Comparison of ENCODE assay signal across 1 mouse cellular context in the genomic region with DNA sequence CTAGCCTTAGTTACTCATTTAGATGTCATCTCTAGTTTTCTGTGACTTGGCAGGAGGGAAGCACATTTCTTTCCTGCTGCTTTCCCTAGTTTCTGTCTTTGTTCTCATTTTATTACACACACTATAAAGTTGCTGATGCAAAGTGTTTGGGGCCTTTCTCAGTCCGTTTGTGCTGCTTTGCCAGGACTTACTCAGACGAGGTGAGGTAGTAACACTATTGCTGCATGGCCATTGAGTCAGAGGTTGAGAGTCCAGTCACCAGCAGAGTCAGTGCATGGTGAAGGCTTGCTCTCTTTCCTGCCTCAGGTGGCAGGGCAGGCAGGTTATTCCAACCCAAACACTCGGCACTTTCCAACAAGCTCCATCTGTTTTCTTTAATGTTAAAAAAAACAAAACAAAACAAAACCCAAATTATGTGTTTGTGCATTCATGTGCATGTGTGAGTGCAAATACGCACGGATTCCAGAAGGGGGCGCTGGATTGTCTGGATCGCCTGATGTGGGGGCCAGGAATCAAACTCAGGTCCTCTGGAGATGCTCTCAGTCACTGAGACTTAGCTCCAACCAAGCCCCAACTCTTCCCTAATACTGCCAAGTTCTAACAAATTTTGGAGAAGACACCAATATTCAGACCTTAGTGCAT.
A peak's percentile ranks its signal among the peaks of the same experiment; 100 is the strongest.
TF ChIP-seq lines count a peak whose summit lies in the region.

No protein-coding gene starts in this region.

TF ChIP-seq in CH12.LX, 34 proteins besides CTCF, POLR2A, EP300 and RAD21:
- TF ChIP-seq USF2 (conservative IDR thresholded peaks at IDR 0.05; ENCODE audit: low read depth, low read length) (no peak), SMC3 (IDR thresholded peaks at IDR 0.05; ENCODE audit: low read depth, low read length) (peak; percentile 24; the same call in 1 of the 2 replicates)
